Mouse (Mus musculus) intestine, postnatal 0 days (tissue): ENCODE measurements at regions not wholly inside any gene's neighbourhood (a gene's known extent, or its start where the extent isn't known, plus 50 kb on each side); places are given as distances from the start of the nearest gene placed in this dataset.

ENCODE experiments used
- ATAC-seq: fragments of 200-750 bp; cut with Nextera tagmentation; 2 replicates; pipeline ENCODE4 v1.8.0; 2017; ENCODE audit warnings: mild to moderate bottlenecking, moderate TSS enrichment, moderate library complexity
- H3K27ac ChIP-seq: fragments of 300-500 bp; sonication (generic); 2 replicates; pipeline ENCODE4 v1.5.1; 2014; ENCODE audit warnings: mild to moderate bottlenecking, low read depth, low read length, moderate library complexity
- H3K27me3 ChIP-seq: fragments of 300-500 bp; sonication (generic); replicated peaks from 2 replicates; pipeline ENCODE4 v1.6.1; 2014; ENCODE audit warnings: low read length, mixed read lengths; ENCODE audit not compliant: control insufficient read depth, insufficient read depth
- H3K36me3 ChIP-seq: fragments of 300-500 bp; sonication (generic); 2 replicates; pipeline ENCODE4 v1.6.1; 2014; ENCODE audit warnings: mild to moderate bottlenecking, moderate library complexity; ENCODE audit not compliant: control insufficient read depth, insufficient read depth
- H3K4me1 ChIP-seq: fragments of 300-500 bp; sonication (generic); replicated peaks from 2 replicates; pipeline ENCODE4 v1.6.1; 2014; ENCODE audit warnings: antibody characterized with exemption, low read length, mixed read lengths; ENCODE audit not compliant: control insufficient read depth, insufficient read depth
- H3K4me2 ChIP-seq: fragments of 300-500 bp; sonication (generic); replicated peaks from 2 replicates; pipeline ENCODE4 v1.6.1; 2014; ENCODE audit warnings: low read depth, mild to moderate bottlenecking, moderate library complexity
- H3K4me3 ChIP-seq: fragments of 300-500 bp; sonication (generic); 2 replicates; pipeline ENCODE4 v1.5.1; 2014; ENCODE audit warnings: low read depth, low read length
- H3K9ac ChIP-seq: fragments of 300-500 bp; sonication (generic); 2 replicates; pipeline ENCODE4 v1.6.1; 2014; ENCODE audit warnings: mild to moderate bottlenecking, low read depth, low read length
- H3K9me3 ChIP-seq: fragments of 300-500 bp; sonication (generic); 2 replicates; pipeline ENCODE4 v1.6.1; 2016; ENCODE audit warnings: mixed run types; ENCODE audit not compliant: control insufficient read depth
- CTCF ChIP-seq: sonication (generic); IDR thresholded peaks from 2 replicates; pipeline ENCODE4 v1.5.1; 2016; ENCODE audit warnings: low read depth, mild to moderate bottlenecking, control low read depth, antibody characterized with exemption, moderate library complexity
- WGBS: fragments of 180-500 bp; shearing (Covaris S2); extraction: QIAGEN DNeasy Blood & Tissue Kit; methylation state at CpG from one replicate; pipeline ENCODE4 v1.1.7; 2014; 5-methylcytosine and 5-hydroxymethylcytosine counted together

- Histone ChIP-seq H3K27ac (no peak overlapping the region), H3K4me1 (no peaks in the 10 kb centered on the region), H3K36me3 (no peaks in the 10 kb centered on the region), H3K9me3 (no peaks in the 10 kb centered on the region), H3K27me3 (no peaks in the 10 kb centered on the region), H3K4me3 (no peak overlapping the region), H3K9ac (no peak overlapping the region), H3K4me2 (no peak overlapping the region)
- no peak for ATAC-seq
- TF ChIP-seq CTCF = no peak
- WGBS = 48% methylated on average over 5 of the region's 5 CpGs
These were observed 195.7 kb downstream of the Rgs3 start for GRCm38 (mm10) chr4:62755237-62755900.

GRCm38 (mm10) chr4:62756721-62757206 is 197.1 kb downstream of the Rgs3 start:
- WGBS = 37% methylated on average over 10 of the region's 10 CpGs
- no peak overlapping the region for H3K4me3 ChIP-seq
- H3K4me1 ChIP-seq = no peaks in the 10 kb centered on the region
- H3K9ac ChIP-seq = no peak overlapping the region
- no peaks in the 10 kb centered on the region for H3K9me3 ChIP-seq
- H3K27me3 ChIP-seq = no peaks in the 10 kb centered on the region
- H3K4me2 ChIP-seq = no peak overlapping the region
- no peak for TF ChIP-seq CTCF
- no peak overlapping the region for H3K27ac ChIP-seq
- no peak for ATAC-seq
- H3K36me3 ChIP-seq = no peaks in the 10 kb centered on the region

GRCm38 (mm10) chr4:62760748-62761604 is 201.3 kb downstream of the Rgs3 start:
- no peaks in the 10 kb centered on the region for H3K36me3 ChIP-seq
- H3K4me2 ChIP-seq = no peak overlapping the region
- no peaks in the 10 kb centered on the region for H3K9me3 ChIP-seq
- H3K4me1 ChIP-seq = no peaks in the 10 kb centered on the region
- no peak for TF ChIP-seq CTCF
- 0 out of 2 replicates have a peak, but pooled peaks have one; percentile 7 for ATAC-seq
- no peak overlapping the region for H3K27ac ChIP-seq
- H3K9ac ChIP-seq = no peak overlapping the region
- H3K27me3 ChIP-seq = no peaks in the 10 kb centered on the region
- H3K4me3 ChIP-seq = no peak overlapping the region
- WGBS = 54% methylated on average over 11 of the region's 11 CpGs

- 3% methylated on average over 1 of the region's 1 CpGs for WGBS
- Histone ChIP-seq H3K36me3 (no peaks in the 10 kb centered on the region), H3K4me1 (no peaks in the 10 kb centered on the region), H3K27ac (no peak overlapping the region), H3K4me2 (no peak overlapping the region), H3K27me3 (no peaks in the 10 kb centered on the region), H3K4me3 (no peak overlapping the region), H3K9me3 (no peaks in the 10 kb centered on the region), H3K9ac (no peak overlapping the region)
- peak; percentile 97 for TF ChIP-seq CTCF
- no peak for ATAC-seq
These were observed 202.0 kb downstream of the Rgs3 start for GRCm38 (mm10) chr4:62761672-62762071.

- no peaks in the 10 kb centered on the region for H3K4me1 ChIP-seq
- H3K4me2 ChIP-seq = no peak overlapping the region
- WGBS = 5% methylated on average over 5 of the region's 5 CpGs
- no peaks in the 10 kb centered on the region for H3K27me3 ChIP-seq
- no peaks in the 10 kb centered on the region for H3K36me3 ChIP-seq
- H3K27ac ChIP-seq = no peak overlapping the region
- H3K4me3 ChIP-seq = no peak overlapping the region
- no peak overlapping the region for H3K9ac ChIP-seq
- TF ChIP-seq CTCF = peak; percentile 99
- ATAC-seq = peak; percentile 77
- H3K9me3 ChIP-seq = no peaks in the 10 kb centered on the region
These were observed 201.4 kb upstream of the Zfp618 start for GRCm38 (mm10) chr4:62763990-62764389.

- no peak overlapping the region for H3K27ac ChIP-seq
- H3K4me3 ChIP-seq = no peak overlapping the region
- 72% methylated on average over 10 of the region's 10 CpGs for WGBS
- H3K27me3 ChIP-seq = no peaks in the 10 kb centered on the region
- H3K9me3 ChIP-seq = no peaks in the 10 kb centered on the region
- no peak overlapping the region for H3K9ac ChIP-seq
- ATAC-seq = no peak
- H3K4me1 ChIP-seq = no peaks in the 10 kb centered on the region
- H3K4me2 ChIP-seq = no peak overlapping the region
- no peaks in the 10 kb centered on the region for H3K36me3 ChIP-seq
- TF ChIP-seq CTCF = no peak
These were observed 195.7 kb upstream of the Zfp618 start for GRCm38 (mm10) chr4:62769469-62770234.
